Mouse (Mus musculus): Measurements from ENCODE around the gene Apom. TPM values are rescaled to one million over a fixed set of nuclear protein-coding genes. Genes with fewer than 3 reads are reported as not detected.

Apom gene
- 0.64 and 0.88 TPM in 2 replicates for polyA plus RNA-seq (2014; fragmentation: Nextera tagmentation; extraction: Ambion mirVana)

DNA sequence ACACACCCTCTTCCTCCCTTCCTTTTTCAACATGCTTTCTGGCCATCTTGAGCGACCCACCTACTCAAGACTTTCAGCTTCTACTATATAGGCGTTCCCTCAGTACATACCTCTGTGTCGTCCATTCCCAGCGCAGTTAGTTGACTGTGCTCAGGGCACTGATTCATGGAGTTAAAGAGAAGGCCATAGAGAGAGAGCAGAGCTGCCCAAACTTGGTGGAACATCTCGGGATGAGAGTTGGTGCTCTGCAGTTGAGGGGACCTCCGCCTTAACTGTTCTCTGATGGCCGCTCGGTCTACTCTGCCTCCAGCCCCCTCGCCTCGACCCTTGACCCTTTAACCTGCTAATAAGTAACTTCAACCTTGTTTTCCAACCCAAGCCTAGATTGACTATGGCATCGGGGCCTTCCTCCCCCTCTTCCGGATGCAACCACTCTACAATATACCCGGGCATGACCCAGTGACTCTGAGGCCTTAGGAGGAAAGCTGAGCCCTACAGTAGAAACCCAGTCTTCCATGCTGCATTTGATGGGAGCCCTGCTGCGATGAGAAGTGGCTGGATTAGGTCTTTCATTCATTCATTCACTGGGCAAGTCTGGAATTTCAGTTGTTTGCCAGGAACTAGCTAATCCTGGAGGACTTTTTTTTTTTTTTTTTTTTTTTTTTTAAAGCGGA is at the start of gene Apom:
Gene Apom, minus strand, starts transcription at position 551 of the 674 bp plus-strand sequence.
- ATAC-seq (replicated peaks; ENCODE audit: low FRiP score) = no peak

DNA sequence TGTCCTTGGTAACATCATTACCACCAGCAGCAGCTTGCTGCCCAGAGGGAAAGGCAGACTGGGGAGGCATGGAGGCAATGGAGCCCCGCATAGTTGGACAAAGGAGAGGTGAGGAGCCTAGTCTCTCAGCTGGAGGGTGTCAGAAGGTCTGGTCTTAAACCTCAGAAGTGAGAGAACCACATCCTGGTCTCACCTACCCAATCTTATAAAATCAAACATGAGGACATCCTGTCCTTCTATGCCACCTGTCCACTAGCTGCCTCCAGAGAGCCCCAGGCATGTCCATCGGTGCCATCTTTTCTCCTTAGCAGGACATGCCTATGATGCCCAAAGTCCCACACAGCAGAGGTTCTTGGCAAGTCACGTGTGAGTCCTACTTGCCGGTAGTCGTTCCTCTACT is 48.2 kb upstream of the Apom start:
- no peak overlapping the region for H3K4me2 ChIP-seq (ENCODE audit: low read depth, low read length, severe bottlenecking)
- H3K4me1 ChIP-seq (replicated peaks; ENCODE audit: control insufficient read depth, insufficient read depth, low read length) = no peaks in the 10 kb centered on the region
- H3K9ac ChIP-seq (ENCODE audit: low read length) = no peak overlapping the region
- no peaks in the 10 kb centered on the region for H3K9me3 ChIP-seq (ENCODE audit: control insufficient read depth, low read length)
- DNase-seq (ENCODE audit: low spot score) (no peak), ATAC-seq (replicated peaks; ENCODE audit: low FRiP score) (no peak)
- WGBS = 85% methylated on average over 5 of the region's 5 CpGs
- no peaks in the 10 kb centered on the region for H3K36me3 ChIP-seq (ENCODE audit: control insufficient read depth, insufficient read depth, low read length)
- H3K27me3 ChIP-seq (ENCODE audit: control insufficient read depth, insufficient read depth, low read length) = no peaks in the 10 kb centered on the region
- no peak overlapping the region for H3K27ac ChIP-seq (ENCODE audit: low read depth, low read length)
- no peak overlapping the region for H3K4me3 ChIP-seq (ENCODE audit: low read depth, low read length)

More for the DNA sequence above, at the start of gene Apom:
- Histone ChIP-seq H3K4me3 (ENCODE audit: low read depth, low read length) (no peak within 1 kb of the TSS), H3K4me2 (ENCODE audit: low read depth, low read length, severe bottlenecking) (no peak within 1 kb of the TSS), H3K36me3 (ENCODE audit: control insufficient read depth, insufficient read depth, low read length) (no peaks in the 10 kb centered on the region), H3K27ac (ENCODE audit: low read depth, low read length) (no peak within 1 kb of the TSS), H3K9me3 (ENCODE audit: control insufficient read depth, low read length) (no peaks in the 10 kb centered on the region), H3K9ac (ENCODE audit: low read length) (no peak within 1 kb of the TSS), H3K4me1 (replicated peaks; ENCODE audit: control insufficient read depth, insufficient read depth, low read length) (peaks cover 7% of the 10 kb centered on the region), H3K27me3 (ENCODE audit: control insufficient read depth, insufficient read depth, low read length) (no peaks in the 10 kb centered on the region)
- WGBS = 83% methylated on average over 15 of the region's 15 CpGs
- no peak for DNase-seq (ENCODE audit: low spot score)

- WGBS = 15% methylated on average over 5 of the region's 5 CpGs
- no peaks in the 10 kb centered on the region for H3K4me1 ChIP-seq (replicated peaks; ENCODE audit: control insufficient read depth, insufficient read depth, low read length)
Observed at GRCm38 (mm10) chr17:35178528-35178927, 46.7 kb upstream of the Apom start.

GRCm38 (mm10) chr17:35175968-35176367 is 44.1 kb upstream of the Apom start, which contains the start of gene Aif1:
TSS of gene Aif1 (minus strand) at chr17:35176068.
- 40% methylated on average over 2 of the region's 2 CpGs for WGBS
- DNase-seq (ENCODE audit: low spot score) (no peak), ATAC-seq (replicated peaks; ENCODE audit: low FRiP score) (no peak)
- Histone ChIP-seq H3K9me3 (ENCODE audit: control insufficient read depth, low read length) (no peaks in the 10 kb centered on the region), H3K27me3 (ENCODE audit: control insufficient read depth, insufficient read depth, low read length) (no peaks in the 10 kb centered on the region), H3K27ac (ENCODE audit: low read depth, low read length) (no peak within 1 kb of the TSS), H3K4me1 (replicated peaks; ENCODE audit: control insufficient read depth, insufficient read depth, low read length) (no peaks in the 10 kb centered on the region), H3K4me3 (ENCODE audit: low read depth, low read length) (no peak within 1 kb of the TSS), H3K36me3 (ENCODE audit: control insufficient read depth, insufficient read depth, low read length) (no peaks in the 10 kb centered on the region), H3K9ac (ENCODE audit: low read length) (no peak within 1 kb of the TSS), H3K4me2 (ENCODE audit: low read depth, low read length, severe bottlenecking) (no peak within 1 kb of the TSS)

More at GRCm38 (mm10) chr17:35178528-35178927, 46.7 kb upstream of the Apom start:
- peak; percentile 86 for DNase-seq (ENCODE audit: low spot score)
- no peak overlapping the region for H3K27ac ChIP-seq (ENCODE audit: low read depth, low read length)
- no peaks in the 10 kb centered on the region for H3K36me3 ChIP-seq (ENCODE audit: control insufficient read depth, insufficient read depth, low read length)
- no peak overlapping the region for H3K4me2 ChIP-seq (ENCODE audit: low read depth, low read length, severe bottlenecking)
- no peaks in the 10 kb centered on the region for H3K27me3 ChIP-seq (ENCODE audit: control insufficient read depth, insufficient read depth, low read length)
- H3K9me3 ChIP-seq (ENCODE audit: control insufficient read depth, low read length) = no peaks in the 10 kb centered on the region
- H3K9ac ChIP-seq (ENCODE audit: low read length) = no peak overlapping the region
- no peak overlapping the region for H3K4me3 ChIP-seq (ENCODE audit: low read depth, low read length)
- ATAC-seq (replicated peaks; ENCODE audit: low FRiP score) = no peak

GRCm38 (mm10) chr17:35175382-35175781 is 43.5 kb upstream of the Apom start:
- Histone ChIP-seq H3K27ac (ENCODE audit: low read depth, low read length) (no peak overlapping the region), H3K36me3 (ENCODE audit: control insufficient read depth, insufficient read depth, low read length) (no peaks in the 10 kb centered on the region), H3K4me3 (ENCODE audit: low read depth, low read length) (no peak overlapping the region), H3K9ac (ENCODE audit: low read length) (no peak overlapping the region), H3K9me3 (ENCODE audit: control insufficient read depth, low read length) (no peaks in the 10 kb centered on the region), H3K4me2 (ENCODE audit: low read depth, low read length, severe bottlenecking) (no peak overlapping the region), H3K27me3 (ENCODE audit: control insufficient read depth, insufficient read depth, low read length) (no peaks in the 10 kb centered on the region), H3K4me1 (replicated peaks; ENCODE audit: control insufficient read depth, insufficient read depth, low read length) (no peaks in the 10 kb centered on the region)
- WGBS = 78% methylated on average over 6 of the region's 6 CpGs
- ATAC-seq (replicated peaks; ENCODE audit: low FRiP score) (no peak), DNase-seq (ENCODE audit: low spot score) (no peak)

- Histone ChIP-seq H3K4me3 (ENCODE audit: low read depth, low read length) (no peak overlapping the region), H3K4me1 (replicated peaks; ENCODE audit: control insufficient read depth, insufficient read depth, low read length) (no peaks in the 10 kb centered on the region), H3K9me3 (ENCODE audit: control insufficient read depth, low read length) (no peaks in the 10 kb centered on the region), H3K4me2 (ENCODE audit: low read depth, low read length, severe bottlenecking) (no peak overlapping the region), H3K27ac (ENCODE audit: low read depth, low read length) (no peak overlapping the region), H3K36me3 (ENCODE audit: control insufficient read depth, insufficient read depth, low read length) (no peaks in the 10 kb centered on the region), H3K27me3 (ENCODE audit: control insufficient read depth, insufficient read depth, low read length) (no peaks in the 10 kb centered on the region), H3K9ac (ENCODE audit: low read length) (no peak overlapping the region)
- DNase-seq (ENCODE audit: low spot score) (no peak), ATAC-seq (replicated peaks; ENCODE audit: low FRiP score) (no peak)
- 81% methylated on average over 8 of the region's 8 CpGs for WGBS
Observed at GRCm38 (mm10) chr17:35174201-35174977, 42.5 kb upstream of the Apom start.

- Histone ChIP-seq H3K9ac (ENCODE audit: low read length) (no peak overlapping the region), H3K27me3 (ENCODE audit: control insufficient read depth, insufficient read depth, low read length) (no peaks in the 10 kb centered on the region), H3K36me3 (ENCODE audit: control insufficient read depth, insufficient read depth, low read length) (no peaks in the 10 kb centered on the region), H3K4me1 (replicated peaks; ENCODE audit: control insufficient read depth, insufficient read depth, low read length) (no peaks in the 10 kb centered on the region), H3K4me2 (ENCODE audit: low read depth, low read length, severe bottlenecking) (no peak overlapping the region), H3K9me3 (ENCODE audit: control insufficient read depth, low read length) (no peaks in the 10 kb centered on the region), H3K27ac (ENCODE audit: low read depth, low read length) (no peak overlapping the region), H3K4me3 (ENCODE audit: low read depth, low read length) (no peak overlapping the region)
- DNase-seq (ENCODE audit: low spot score) = no peak
- no peak for ATAC-seq (replicated peaks; ENCODE audit: low FRiP score)
- 81% methylated on average over 3 of the region's 3 CpGs for WGBS
Observed at GRCm38 (mm10) chr17:35173329-35173728, 41.5 kb upstream of the Apom start.

DNA sequence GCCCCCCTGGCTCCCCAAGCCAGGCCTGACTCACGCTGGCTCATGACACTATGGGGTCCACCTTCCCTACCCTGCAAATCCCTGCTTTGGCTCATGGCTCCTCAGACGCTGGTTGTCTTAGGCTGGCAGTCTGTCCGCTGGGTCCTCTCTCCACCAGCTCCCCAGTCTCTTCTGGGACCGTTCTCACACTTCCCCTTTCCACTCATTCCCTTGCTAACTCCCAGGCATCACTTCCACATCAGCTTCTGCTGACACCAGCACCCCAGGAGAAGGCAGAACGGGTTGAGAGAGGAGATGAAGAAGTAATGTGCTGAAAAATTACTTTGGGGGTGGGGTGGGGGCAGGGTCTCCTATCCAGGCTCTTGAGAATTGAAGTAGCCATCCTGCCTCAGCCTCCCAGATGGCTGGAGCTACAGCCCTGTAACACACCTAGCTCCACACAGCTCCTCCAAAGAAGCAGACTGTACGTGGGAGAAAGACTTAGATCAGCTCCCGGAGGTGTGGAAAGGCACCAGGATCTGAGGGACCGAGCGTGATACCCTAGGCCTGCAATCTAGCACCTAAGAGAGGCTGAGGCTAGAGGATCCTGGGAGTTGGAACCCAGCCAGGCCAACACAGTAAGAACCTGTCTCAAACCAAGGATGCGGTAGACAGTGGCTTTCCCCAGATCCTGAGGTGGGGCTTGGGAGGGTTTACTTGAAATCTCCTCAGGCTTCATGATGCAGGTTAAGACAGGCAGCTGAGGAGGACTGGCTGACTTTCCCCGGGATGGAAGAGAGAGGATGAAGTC is 40.8 kb upstream of the Apom start:
- no peak overlapping the region for H3K4me2 ChIP-seq (ENCODE audit: low read depth, low read length, severe bottlenecking)
- WGBS = 77% methylated on average over 11 of the region's 11 CpGs
- ATAC-seq (replicated peaks; ENCODE audit: low FRiP score) (no peak), DNase-seq (ENCODE audit: low spot score) (no peak)
- no peak overlapping the region for H3K9ac ChIP-seq (ENCODE audit: low read length)
- H3K36me3 ChIP-seq (ENCODE audit: control insufficient read depth, insufficient read depth, low read length) = no peaks in the 10 kb centered on the region
- no peaks in the 10 kb centered on the region for H3K9me3 ChIP-seq (ENCODE audit: control insufficient read depth, low read length)
- H3K4me3 ChIP-seq (ENCODE audit: low read depth, low read length) = no peak overlapping the region
- H3K27me3 ChIP-seq (ENCODE audit: control insufficient read depth, insufficient read depth, low read length) = no peaks in the 10 kb centered on the region
- no peak overlapping the region for H3K27ac ChIP-seq (ENCODE audit: low read depth, low read length)
- no peaks in the 10 kb centered on the region for H3K4me1 ChIP-seq (replicated peaks; ENCODE audit: control insufficient read depth, insufficient read depth, low read length)

Data from forebrain, embryonic 11.5 days (tissue).